Mouse (Mus musculus): ENCODE data around the gene Tubb1.
A peak's percentile ranks its signal among the peaks of the same experiment; 100 is the strongest.

The Tubb1 gene

GRCm38 (mm10) chr2:174450353-174450752, at the start of gene Tubb1:
Tubb1 (plus strand) TSS chr2:174450695.
- no peak for DNase-seq (ENCODE audit: low read depth, low spot score)

- no peak for DNase-seq (ENCODE audit: low read depth, low spot score)
These were observed 40.3 kb upstream of the Tubb1 start for GRCm38 (mm10) chr2:174410222-174410621.

- DNase-seq (ENCODE audit: low read depth, low spot score), result no peak
These were observed 37.4 kb upstream of the Tubb1 start for GRCm38 (mm10) chr2:174413127-174413526.

GRCm38 (mm10) chr2:174415001-174415730, 35.3 kb upstream of the Tubb1 start:
- no peak for DNase-seq (ENCODE audit: low read depth, low spot score)

- DNase-seq (ENCODE audit: low read depth, low spot score), result peak; percentile 98
These were observed 34.7 kb upstream of the Tubb1 start, which contains the start of gene Nelfcd for GRCm38 (mm10) chr2:174415731-174416310. Nelfcd (plus strand) TSS chr2:174415804.

- no peak for DNase-seq (ENCODE audit: low read depth, low spot score)
These were observed 29.4 kb upstream of the Tubb1 start for GRCm38 (mm10) chr2:174421107-174421506.

GRCm38 (mm10) chr2:174424301-174425085, 26.0 kb upstream of the Tubb1 start:
- no peak for DNase-seq (ENCODE audit: low read depth, low spot score)

- DNase-seq (ENCODE audit: low read depth, low spot score), result no peak
These were observed 23.6 kb upstream of the Tubb1 start for GRCm38 (mm10) chr2:174426856-174427255.

GRCm38 (mm10) chr2:174428076-174428835, 22.2 kb upstream of the Tubb1 start:
- DNase-seq (ENCODE audit: low read depth, low spot score), result no peak

GRCm38 (mm10) chr2:174428996-174429591, 21.4 kb upstream of the Tubb1 start:
- no peak for DNase-seq (ENCODE audit: low read depth, low spot score)

- DNase-seq (ENCODE audit: low read depth, low spot score), result no peak
These were observed 15.6 kb upstream of the Tubb1 start for GRCm38 (mm10) chr2:174434943-174435342.

- DNase-seq (ENCODE audit: low read depth, low spot score), result no peak
These were observed 14.3 kb upstream of the Tubb1 start for GRCm38 (mm10) chr2:174436076-174436701.

GRCm38 (mm10) chr2:174436916-174437696, 13.4 kb upstream of the Tubb1 start:
- DNase-seq (ENCODE audit: low read depth, low spot score), result no peak

- DNase-seq (ENCODE audit: low read depth, low spot score), result no peak
These were observed 12.9 kb upstream of the Tubb1 start for GRCm38 (mm10) chr2:174437697-174437982.

GRCm38 (mm10) chr2:174438181-174438580, 12.3 kb upstream of the Tubb1 start:
- peak; percentile 15 for DNase-seq (ENCODE audit: low read depth, low spot score)

- peak; percentile 54 for DNase-seq (ENCODE audit: low read depth, low spot score)
These were observed 11.6 kb upstream of the Tubb1 start, which contains the start of gene Ctsz for GRCm38 (mm10) chr2:174438737-174439449. Ctsz (minus strand) TSS chr2:174439039.

- DNase-seq (ENCODE audit: low read depth, low spot score), result no peak
These were observed 11.1 kb upstream of the Tubb1 start for GRCm38 (mm10) chr2:174439450-174439838.

- DNase-seq (ENCODE audit: low read depth, low spot score), result no peak
These were observed 10.5 kb upstream of the Tubb1 start for GRCm38 (mm10) chr2:174439961-174440360.

- DNase-seq (ENCODE audit: low read depth, low spot score), result no peak
These were observed 8.6 kb upstream of the Tubb1 start for GRCm38 (mm10) chr2:174441898-174442297.

- DNase-seq (ENCODE audit: low read depth, low spot score), result peak; percentile 39
These were observed 8.0 kb upstream of the Tubb1 start for GRCm38 (mm10) chr2:174442460-174442859.

Data from 3T3-L1 (cell line).